Mouse (Mus musculus) gastrocnemius, postnatal 4 days (tissue): ENCODE data around the gene Sept10. TPM values are rescaled to one million over a fixed set of nuclear protein-coding genes. Genes with fewer than 3 reads are reported as not detected.
"Not testable (repeated sequence)": the region's sequence is repeated elsewhere in the genome, so short reads cannot be mapped to it uniquely, and the experiment has no call there.

Experiments used
- DNase-seq, 2 experiments: peaks; one replicate each; pipeline ENCODE4 v3.0.0; 2021 to 2022; ENCODE audit warnings: low spot score in 2 of 2, mixed read lengths in 2 of 2
- total RNA-seq, 2 experiments: library from RNA; stranded (reverse); gene quantifications; 2 replicates each; pipeline ENCODE4 v1.2.3; 2021

Gene Sept10
- total RNA-seq, 2 experiments from 2014 or later, result 42.5 to 46.4 TPM

DNA sequence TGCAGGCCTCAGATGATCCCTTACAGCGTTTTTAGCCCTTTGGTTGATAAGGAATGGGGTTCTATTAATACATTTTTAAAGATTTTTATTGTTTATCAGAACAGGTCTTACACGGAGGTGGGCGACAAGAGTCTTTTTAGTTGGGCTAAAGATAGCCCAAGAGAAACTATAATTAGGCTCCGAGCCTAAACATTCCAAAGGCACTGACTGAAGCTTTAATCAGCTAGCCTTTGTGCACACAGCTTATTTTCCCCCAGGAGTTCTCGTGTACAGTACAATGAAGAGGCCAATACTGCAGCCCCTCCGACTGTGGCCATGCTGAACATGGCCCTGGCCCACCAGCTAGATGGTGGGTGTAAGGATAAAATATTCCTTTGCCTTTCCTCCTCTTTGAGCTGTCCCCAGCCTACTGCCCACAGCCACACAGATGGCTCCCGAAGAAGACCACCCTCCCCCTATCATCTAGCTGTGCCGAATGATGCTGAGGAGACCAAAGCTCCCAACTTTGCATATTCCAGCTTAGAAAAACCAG is 88.1 kb downstream of the Sept10 start:
- DNase-seq, result no peak

- DNase-seq, result no peak
Observed at GRCm38 (mm10) chr10:59131926-59132628, 89.6 kb downstream of the Sept10 start.

DNA sequence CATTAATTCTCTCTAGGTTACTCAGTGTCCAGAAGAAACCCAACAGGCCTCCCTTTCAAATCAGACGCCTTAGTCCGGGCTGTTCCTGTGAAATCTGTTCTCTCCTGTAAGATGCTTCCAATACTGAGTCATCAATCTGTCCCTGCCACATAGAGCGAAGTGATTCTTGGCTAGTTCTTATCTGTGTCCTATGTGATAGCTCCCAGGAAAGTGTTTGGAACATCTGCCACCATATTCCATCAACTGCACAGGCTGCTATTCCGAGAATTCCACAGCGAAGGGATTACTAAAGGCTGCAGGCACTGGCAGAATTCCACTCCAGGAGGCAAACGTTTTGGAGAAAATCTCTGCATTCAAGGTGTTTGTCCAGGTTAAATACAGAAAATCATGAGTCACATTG is 94.0 kb downstream of the Sept10 start:
- no peak for DNase-seq

GRCm38 (mm10) chr10:59125497-59125896 is 96.2 kb downstream of the Sept10 start:
- no peak for DNase-seq

- no peak for DNase-seq
Observed at GRCm38 (mm10) chr10:59119811-59120210, 101.8 kb downstream of the Sept10 start.

DNA sequence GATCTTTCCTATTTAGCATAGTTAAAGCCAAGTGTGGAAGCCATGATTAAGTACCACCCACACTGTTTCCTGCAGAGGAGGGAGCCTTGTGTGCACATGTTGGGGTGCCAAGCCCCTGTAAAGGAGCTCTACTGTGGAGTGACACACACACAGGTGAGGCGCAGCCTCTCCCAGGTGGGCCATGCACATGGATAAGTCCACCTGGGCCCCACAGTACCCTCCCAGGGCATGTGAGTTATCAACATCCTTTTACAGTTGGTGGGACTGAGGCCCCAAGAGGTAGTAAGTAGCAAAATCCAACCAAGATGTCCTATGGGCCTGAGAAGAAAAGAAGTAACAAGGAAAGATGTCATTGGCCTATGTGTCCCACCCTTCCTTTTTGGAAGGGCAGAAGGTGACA is 102.6 kb downstream of the Sept10 start:
- no peak for DNase-seq

GRCm38 (mm10) chr10:59117555-59117954 is 104.1 kb downstream of the Sept10 start:
- no peak for DNase-seq

GRCm38 (mm10) chr10:59116331-59116730 is 105.3 kb downstream of the Sept10 start:
- DNase-seq, result no peak

GRCm38 (mm10) chr10:59115691-59116090 is 106.0 kb downstream of the Sept10 start:
- no peak for DNase-seq

DNA sequence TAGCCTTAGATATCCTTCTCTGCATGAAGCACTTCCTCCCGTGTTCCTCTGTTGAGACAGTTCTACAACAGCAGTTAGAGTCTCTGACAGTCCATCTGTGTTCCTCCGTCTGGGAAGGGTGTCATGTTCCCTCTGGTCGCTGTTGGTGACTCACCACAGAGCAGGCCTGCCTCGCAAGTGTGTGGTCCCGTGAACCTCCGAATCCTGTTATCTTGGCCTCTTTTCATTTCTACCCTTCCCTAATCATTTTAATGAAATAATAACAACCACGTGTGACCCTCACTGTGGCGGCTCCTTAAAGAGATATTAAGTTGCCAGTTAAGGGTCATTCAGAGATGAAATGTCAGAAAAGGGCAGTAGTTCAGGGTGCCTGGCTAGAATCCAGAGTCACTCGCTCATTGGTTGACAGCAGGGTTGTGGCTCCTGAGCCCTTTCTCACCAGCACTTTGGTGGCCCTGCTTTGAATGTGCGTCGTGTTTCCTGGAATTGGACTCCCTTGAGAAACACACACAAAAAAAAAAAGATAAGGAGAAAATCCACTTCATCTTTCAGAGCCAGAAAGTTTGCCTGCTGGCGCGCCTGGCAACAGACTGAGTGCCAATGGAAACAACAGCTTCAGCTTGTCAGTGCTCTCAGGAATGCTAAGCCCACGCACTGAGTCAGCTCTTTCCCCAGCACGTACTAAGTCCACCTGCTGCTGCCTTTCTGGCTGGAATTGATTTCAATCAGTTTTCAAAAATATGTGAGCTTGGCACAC is 106.9 kb downstream of the Sept10 start:
- no peak for DNase-seq

GRCm38 (mm10) chr10:59113386-59113785 is 108.3 kb downstream of the Sept10 start:
- DNase-seq, result no peak

GRCm38 (mm10) chr10:59112755-59113154 is 108.9 kb downstream of the Sept10 start:
- DNase-seq, result no peak

- DNase-seq, result no peak
Observed at GRCm38 (mm10) chr10:59110386-59110785, 111.3 kb downstream of the Sept10 start.

DNA sequence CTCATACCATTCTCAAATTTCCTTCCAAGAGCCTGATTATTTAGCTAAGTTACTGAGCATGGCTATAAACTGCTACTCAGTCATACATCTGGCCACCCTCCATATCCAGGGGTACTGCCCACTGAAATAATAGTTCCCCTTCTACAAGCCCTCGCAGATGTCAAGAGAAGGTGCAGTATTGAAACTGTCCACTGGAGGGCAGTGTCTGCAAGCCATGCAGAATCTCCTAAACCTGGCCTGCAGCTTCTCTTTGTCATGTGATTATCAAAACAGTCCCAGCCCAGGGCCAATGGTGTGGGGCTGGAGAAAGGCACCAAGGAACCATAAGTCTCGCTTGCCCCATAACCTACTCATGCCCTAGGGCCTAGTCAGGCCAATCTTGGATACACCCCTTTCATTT is 112.6 kb downstream of the Sept10 start:
- DNase-seq, result peak; percentile 48 to 74

DNA sequence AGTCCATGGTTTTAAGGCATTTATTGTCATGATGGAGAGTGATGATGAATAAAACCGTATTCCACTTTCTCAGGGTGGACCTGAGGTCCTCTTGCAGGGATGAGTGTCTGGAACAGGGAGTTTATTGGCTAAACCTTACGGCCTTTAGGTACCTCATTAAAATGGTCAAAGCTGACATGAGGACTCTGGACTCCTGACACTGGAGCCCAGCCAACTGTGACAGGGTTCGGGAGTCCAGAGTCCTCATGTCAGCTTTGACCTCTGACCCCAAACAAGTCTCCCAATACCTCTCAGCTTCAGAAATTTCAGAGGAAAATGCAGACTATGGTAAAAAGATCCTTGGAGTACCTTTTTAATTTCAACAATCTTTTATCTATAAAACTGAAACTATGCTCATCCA is 115.0 kb downstream of the Sept10 start:
- no peak for DNase-seq

GRCm38 (mm10) chr10:59105885-59106284 is 115.8 kb downstream of the Sept10 start:
- no peak for DNase-seq

GRCm38 (mm10) chr10:59104683-59105082 is 117.0 kb downstream of the Sept10 start:
- DNase-seq, result no peak

- DNase-seq, result not testable (repeated sequence)
Observed at GRCm38 (mm10) chr10:59103076-59103475, 118.6 kb downstream of the Sept10 start.

- no peak for DNase-seq
Observed at GRCm38 (mm10) chr10:59091988-59092387, 129.7 kb downstream of the Sept10 start.
